Mouse (Mus musculus) embryonic facial prominence, embryonic 13.5 days (tissue): ENCODE data around the gene Ythdf1. TPM values are rescaled to one million over a fixed set of nuclear protein-coding genes. Genes with fewer than 3 reads are reported as not detected.

Source experiments
- ATAC-seq: fragments of 200-750 bp; cut with Nextera tagmentation; 2 replicates; pipeline ENCODE4 v1.8.0; 2017; ENCODE audit warnings: low read depth; ENCODE audit not compliant: insufficient number of reproducible peaks, insufficient read depth, low FRiP score, low TSS enrichment
- H3K27ac ChIP-seq: fragments of 300-500 bp; sonication (generic); 2 replicates; pipeline ENCODE4 v1.5.1; 2015; ENCODE audit warnings: moderate library complexity, mild to moderate bottlenecking, inconsistent platforms
- H3K27me3 ChIP-seq: fragments of 300-500 bp; sonication (generic); 2 replicates; pipeline ENCODE4 v1.6.1; 2015; ENCODE audit warnings: mild to moderate bottlenecking, inconsistent platforms
- H3K36me3 ChIP-seq: fragments of 300-500 bp; sonication (generic); 2 replicates; pipeline ENCODE4 v1.6.1; 2015; ENCODE audit warnings: mild to moderate bottlenecking, inconsistent platforms
- H3K4me1 ChIP-seq: fragments of 300-500 bp; sonication (generic); 2 replicates; pipeline ENCODE4 v1.6.1; 2015; ENCODE audit warnings: inconsistent platforms
- H3K4me2 ChIP-seq: fragments of 300-500 bp; sonication (generic); 2 replicates; pipeline ENCODE4 v1.6.1; 2015; ENCODE audit warnings: moderate library complexity, mild to moderate bottlenecking, inconsistent platforms
- H3K4me3 ChIP-seq: fragments of 300-500 bp; sonication (generic); 2 replicates; pipeline ENCODE4 v1.5.1; 2015; ENCODE audit warnings: mild to moderate bottlenecking, inconsistent platforms
- H3K9ac ChIP-seq: fragments of 300-500 bp; sonication (generic); 2 replicates; pipeline ENCODE4 v1.6.1; 2015; ENCODE audit warnings: mild to moderate bottlenecking, inconsistent platforms
- H3K9me3 ChIP-seq: fragments of 300-500 bp; sonication (generic); 2 replicates; pipeline ENCODE4 v1.6.1; 2016; ENCODE audit warnings: inconsistent platforms
- WGBS: fragments of 180-500 bp; shearing (Covaris S2); methylation state at CpG from one replicate; pipeline ENCODE4 v1.1.7; 2015; ENCODE audit warnings: mixed read lengths; 5-methylcytosine and 5-hydroxymethylcytosine counted together
- polyA plus RNA-seq: library from polyadenylated mRNA; unstranded; fragments of >200 nt; fragmentation: Nextera tagmentation; extraction: Ambion mirVana; gene quantifications from 2 replicates; pipeline ENCODE4 v1.2.1, GENCODE M21; 2015

Gene Ythdf1
- polyA plus RNA-seq = 49.1 and 62.8 TPM in 2 replicates

GRCm38 (mm10) chr2:180920810-180921400 is at the start of gene Ythdf1:
Gene Ythdf1, minus strand, starts transcription at chr2:180920949.
- H3K27ac ChIP-seq = peak within 1 kb of the TSS; percentile 77
- peak within 1 kb of the TSS; percentile 99 for H3K9ac ChIP-seq

GRCm38 (mm10) chr2:180967010-180967763 is 46.4 kb upstream of the Ythdf1 start, which contains the start of gene Arfgap1:
Gene Arfgap1, plus strand, starts transcription at chr2:180967225.
- Histone ChIP-seq H3K4me2 (peak within 1 kb of the TSS; percentile 77), H3K9ac (peak within 1 kb of the TSS; percentile 97), H3K27me3 (no peaks in the 10 kb centered on the region), H3K9me3 (no peaks in the 10 kb centered on the region), H3K27ac (peak within 1 kb of the TSS; percentile 89), H3K4me3 (peak within 1 kb of the TSS; percentile 98), H3K36me3 (peaks cover 33% of the 10 kb centered on the region), H3K4me1 (peaks cover 21% of the 10 kb centered on the region)
- peak; percentile 84 for ATAC-seq
- under 1% methylated on average over 57 of the region's 57 CpGs for WGBS

More at GRCm38 (mm10) chr2:180920810-180921400, at the start of gene Ythdf1:
- peak within 1 kb of the TSS; percentile 99 for H3K4me3 ChIP-seq
- peaks cover 26% of the 10 kb centered on the region for H3K36me3 ChIP-seq
- ATAC-seq = peak; percentile 95
- no peaks in the 10 kb centered on the region for H3K27me3 ChIP-seq
- peak within 1 kb of the TSS; percentile 86 for H3K4me2 ChIP-seq
- WGBS = under 1% methylated on average over 55 of the region's 56 CpGs
- peaks cover 24% of the 10 kb centered on the region for H3K4me1 ChIP-seq
- no peaks in the 10 kb centered on the region for H3K9me3 ChIP-seq

GRCm38 (mm10) chr2:180966092-180966882 is 45.5 kb upstream of the Ythdf1 start:
- peaks cover 24% of the 10 kb centered on the region for H3K36me3 ChIP-seq
- 10% methylated on average over 14 of the region's 14 CpGs for WGBS
- peaks cover 21% of the 10 kb centered on the region for H3K4me1 ChIP-seq
- H3K27me3 ChIP-seq = 0 out of 2 replicates have a peak, but pooled peaks cover 4% of the 10 kb centered on the region
- no peaks in the 10 kb centered on the region for H3K9me3 ChIP-seq
- H3K27ac ChIP-seq = peak overlapping the region; percentile 89
- H3K9ac ChIP-seq = peak overlapping the region; percentile 97
- no peak for ATAC-seq
- peak overlapping the region; percentile 98 for H3K4me3 ChIP-seq
- peak overlapping the region; percentile 77 for H3K4me2 ChIP-seq

DNA sequence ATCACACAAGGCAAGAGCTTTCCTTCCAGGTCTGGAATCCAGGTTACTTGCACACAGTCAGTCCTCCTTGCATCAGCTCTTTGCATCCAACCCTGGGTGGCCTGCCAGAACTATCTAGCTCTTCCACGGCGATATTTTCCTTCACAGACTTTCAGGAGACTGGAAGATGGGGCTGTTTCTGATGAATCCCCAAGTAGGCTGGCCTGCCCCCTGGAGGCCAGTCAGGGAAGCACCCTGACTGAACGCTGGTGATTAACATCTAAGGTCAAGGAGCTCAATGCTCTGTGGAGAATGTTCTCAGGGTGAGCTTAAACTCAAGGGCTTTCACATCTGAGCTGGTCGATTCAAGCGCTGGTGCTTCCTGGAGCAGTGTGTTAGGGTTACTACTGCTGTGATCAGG is 43.2 kb upstream of the Ythdf1 start:
- H3K4me2 ChIP-seq = no peak overlapping the region
- peaks cover 18% of the 10 kb centered on the region for H3K4me1 ChIP-seq
- H3K27ac ChIP-seq = no peak overlapping the region
- 0 out of 2 replicates have a peak, but pooled peaks cover 4% of the 10 kb centered on the region for H3K27me3 ChIP-seq
- H3K36me3 ChIP-seq = peaks cover 4% of the 10 kb centered on the region
- no peak overlapping the region for H3K4me3 ChIP-seq
- H3K9ac ChIP-seq = 0 out of 2 replicates have a peak overlapping the region, but pooled peaks have one; percentile 36
- no peak for ATAC-seq
- no peaks in the 10 kb centered on the region for H3K9me3 ChIP-seq
- WGBS = 3% methylated on average over 5 of the region's 5 CpGs

GRCm38 (mm10) chr2:180962616-180963308 is 42.0 kb upstream of the Ythdf1 start:
- no peak overlapping the region for H3K4me3 ChIP-seq
- H3K4me2 ChIP-seq = no peak overlapping the region
- H3K36me3 ChIP-seq = no peaks in the 10 kb centered on the region
- H3K9me3 ChIP-seq = no peaks in the 10 kb centered on the region
- no peak overlapping the region for H3K9ac ChIP-seq
- H3K27ac ChIP-seq = no peak overlapping the region
- peaks cover 7% of the 10 kb centered on the region; the same call in 1 of the 2 replicates for H3K4me1 ChIP-seq
- 0 out of 2 replicates have a peak, but pooled peaks cover 4% of the 10 kb centered on the region for H3K27me3 ChIP-seq
- WGBS = 71% methylated on average over 2 of the region's 2 CpGs
- no peak for ATAC-seq

DNA sequence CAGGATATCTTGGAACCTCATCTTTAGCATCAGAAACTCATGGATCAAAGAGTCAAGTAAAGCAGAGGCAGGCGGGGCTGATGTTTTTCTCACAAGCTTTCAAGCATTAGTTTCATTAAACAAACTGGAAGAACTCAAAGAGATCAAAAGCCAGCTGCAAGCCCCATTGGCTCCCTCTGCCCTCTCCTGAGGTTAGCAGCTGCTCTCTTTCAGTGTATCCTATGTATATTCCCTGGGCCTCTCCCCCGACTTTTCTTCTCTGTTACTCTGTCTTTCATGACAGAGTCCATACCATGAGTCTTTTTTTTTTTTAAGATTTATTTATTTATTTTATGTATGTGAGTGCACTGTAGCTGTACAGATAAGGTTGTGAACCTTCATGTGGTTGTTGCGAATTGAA is 39.4 kb upstream of the Ythdf1 start:
- Histone ChIP-seq H3K27me3 (peaks cover 18% of the 10 kb centered on the region), H3K27ac (no peak overlapping the region), H3K9me3 (no peaks in the 10 kb centered on the region), H3K4me2 (no peak overlapping the region), H3K9ac (no peak overlapping the region), H3K36me3 (no peaks in the 10 kb centered on the region), H3K4me1 (no peaks in the 10 kb centered on the region), H3K4me3 (no peak overlapping the region)
- WGBS = 64% methylated on average over 3 of the region's 3 CpGs
- ATAC-seq = no peak

DNA sequence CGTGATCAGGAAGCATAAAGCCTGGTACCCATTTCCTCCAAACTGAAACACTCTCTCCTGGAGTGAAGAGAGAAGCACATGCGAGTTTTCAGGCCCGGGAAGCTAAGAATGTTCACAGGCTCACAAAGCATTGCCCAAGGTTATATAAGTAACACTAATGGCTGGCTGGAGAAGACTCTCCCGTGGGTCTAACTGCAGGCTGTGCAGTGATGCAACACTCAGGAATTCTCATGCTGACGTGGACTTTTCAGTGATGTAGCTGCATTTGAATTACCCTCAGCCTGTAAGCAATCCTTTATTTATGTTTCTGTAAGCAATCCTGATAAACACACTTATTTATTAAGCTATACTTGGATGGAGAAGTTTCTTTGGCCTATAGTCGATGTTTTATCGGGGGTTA is 38.9 kb upstream of the Ythdf1 start:
- Histone ChIP-seq H3K4me1 (peaks cover 4% of the 10 kb centered on the region; the same call in 1 of the 2 replicates), H3K4me3 (no peak overlapping the region), H3K9me3 (no peaks in the 10 kb centered on the region), H3K36me3 (no peaks in the 10 kb centered on the region), H3K27ac (no peak overlapping the region), H3K9ac (no peak overlapping the region), H3K27me3 (peaks cover 24% of the 10 kb centered on the region), H3K4me2 (no peak overlapping the region)
- ATAC-seq = no peak
- WGBS = 71% methylated on average over 7 of the region's 7 CpGs

GRCm38 (mm10) chr2:180954061-180955047 is 33.6 kb upstream of the Ythdf1 start, which contains the start of gene Nkain4:
Gene Nkain4, minus strand, starts transcription at chr2:180954699.
- Histone ChIP-seq H3K36me3 (no peaks in the 10 kb centered on the region), H3K4me3 (peak within 1 kb of the TSS; percentile 55), H3K4me2 (peak within 1 kb of the TSS; percentile 94), H3K27ac (no peak within 1 kb of the TSS), H3K4me1 (peaks cover 13% of the 10 kb centered on the region; the same call in 1 of the 2 replicates), H3K9me3 (no peaks in the 10 kb centered on the region), H3K27me3 (peaks cover 55% of the 10 kb centered on the region), H3K9ac (peak within 1 kb of the TSS; percentile 71)
- peak; percentile 67 for ATAC-seq
- WGBS = under 1% methylated on average over 52 of the region's 52 CpGs

DNA sequence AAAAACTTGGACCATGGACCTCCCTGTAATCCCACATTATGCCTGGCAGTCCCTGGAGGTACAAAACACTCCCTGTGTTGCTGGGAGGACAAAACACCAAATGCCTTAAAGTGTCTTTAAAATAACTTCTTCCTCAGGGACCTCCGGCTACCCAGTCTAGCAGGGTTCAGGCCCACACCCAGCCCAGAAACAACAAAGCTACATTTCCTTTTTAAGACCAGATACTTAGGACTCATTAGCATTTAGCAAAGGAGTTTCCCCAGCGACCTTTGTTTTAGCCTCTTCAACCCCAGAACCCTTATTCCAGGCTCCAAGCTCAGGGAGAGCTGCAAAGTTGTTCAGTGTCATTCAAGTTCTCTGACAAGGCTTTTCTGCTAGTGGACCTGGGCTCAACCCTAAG is 32.9 kb upstream of the Ythdf1 start:
- no peak overlapping the region for H3K27ac ChIP-seq
- WGBS = 22% methylated on average over 2 of the region's 2 CpGs
- peaks cover 55% of the 10 kb centered on the region for H3K27me3 ChIP-seq
- peak overlapping the region; percentile 71 for H3K9ac ChIP-seq
- H3K36me3 ChIP-seq = no peaks in the 10 kb centered on the region
- peak overlapping the region; percentile 55 for H3K4me3 ChIP-seq
- H3K4me2 ChIP-seq = peak overlapping the region; percentile 94
- peaks cover 13% of the 10 kb centered on the region; the same call in 1 of the 2 replicates for H3K4me1 ChIP-seq
- no peak for ATAC-seq
- no peaks in the 10 kb centered on the region for H3K9me3 ChIP-seq

GRCm38 (mm10) chr2:180952731-180953171 is 32.0 kb upstream of the Ythdf1 start:
- Histone ChIP-seq H3K27me3 (peaks cover 55% of the 10 kb centered on the region), H3K36me3 (no peaks in the 10 kb centered on the region), H3K4me1 (peaks cover 13% of the 10 kb centered on the region; the same call in 1 of the 2 replicates), H3K9ac (peak overlapping the region; percentile 32; the same call in 1 of the 2 replicates), H3K27ac (no peak overlapping the region), H3K9me3 (no peaks in the 10 kb centered on the region), H3K4me2 (peak overlapping the region; percentile 94; the same call in 1 of the 2 replicates), H3K4me3 (no peak overlapping the region)
- no peak for ATAC-seq
- 6% methylated on average over 9 of the region's 9 CpGs for WGBS
